In the genomic region with DNA sequence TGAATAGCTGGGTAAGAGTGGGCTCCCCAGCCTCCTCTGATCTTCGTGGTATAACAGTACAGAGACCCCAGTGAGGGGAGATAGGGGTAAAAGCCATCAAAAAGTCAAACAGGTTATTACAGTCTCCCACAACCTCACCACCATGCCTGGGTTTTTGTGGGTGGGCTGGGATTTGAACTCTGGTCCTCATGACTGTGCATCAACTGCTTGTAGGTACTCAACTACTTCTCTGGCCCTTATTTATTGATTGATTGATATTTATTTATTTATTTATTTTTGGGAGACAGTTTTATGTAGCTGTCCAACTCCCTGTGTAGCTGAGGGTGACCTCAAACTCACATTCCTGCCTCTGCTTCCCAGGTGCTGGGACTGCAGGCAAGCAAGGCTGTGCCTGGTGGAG, we compare ENCODE assay signal across 19 mouse cellular contexts. TPM values are rescaled to one million over a fixed set of nuclear protein-coding genes. Genes with fewer than 3 reads are reported as not detected.
DNase-seq lines count a peak whose midpoint lies in the region; ATAC-seq lines count a peak whose summit lies in the region.
"Had no signal": no experiment of that assay in that cellular context is flagged by ENCODE, and none has a peak within 500 bp of the region (broad histone marks: within the 10 kb centered on the region; RNA-seq: fewer than 3 reads in every experiment).

No protein-coding gene starts in this region.

- H3K36me3 ChIP-seq in heart, embryonic 12.5 days = no peaks in the 10 kb centered on the region
- no peaks in the 10 kb centered on the region for H3K36me3 ChIP-seq in midbrain, embryonic 11.5 days (ENCODE audit: control insufficient read depth, insufficient read depth, low read length)
- no peaks in the 10 kb centered on the region for H3K36me3 ChIP-seq in midbrain, embryonic 15.5 days (replicated peaks)
- H3K36me3 ChIP-seq: G1E had no signal

- H3K27me3 ChIP-seq in heart, embryonic 12.5 days (replicated peaks) = peaks cover 21% of the 10 kb centered on the region; the same call in 1 of the 2 replicates
- no peaks in the 10 kb centered on the region; the same call in 1 of the 2 replicates for H3K27me3 ChIP-seq in midbrain, embryonic 11.5 days (ENCODE audit: control insufficient read depth, insufficient read depth, low read length)
- no peaks in the 10 kb centered on the region for H3K27me3 ChIP-seq in midbrain, embryonic 15.5 days (replicated peaks)
- H3K27me3 ChIP-seq: CH12.LX had no signal

- H3K4me1 ChIP-seq in heart, embryonic 12.5 days (replicated peaks) = no peaks in the 10 kb centered on the region
- no peaks in the 10 kb centered on the region for H3K4me1 ChIP-seq in midbrain, embryonic 11.5 days (ENCODE audit: control insufficient read depth, insufficient read depth, low read length)
- no peaks in the 10 kb centered on the region for H3K4me1 ChIP-seq in midbrain, embryonic 15.5 days

- no peak overlapping the region for H3K27ac ChIP-seq in heart, embryonic 12.5 days (ENCODE audit: poor library complexity, severe bottlenecking)
- H3K27ac ChIP-seq in midbrain, embryonic 11.5 days (ENCODE audit: low read depth, low read length) = no peak overlapping the region
- H3K27ac ChIP-seq in midbrain, embryonic 15.5 days = no peak overlapping the region

- no peak overlapping the region for H3K4me3 ChIP-seq in heart, embryonic 12.5 days
- H3K4me3 ChIP-seq in midbrain, embryonic 11.5 days (ENCODE audit: low read depth, low read length) = no peak overlapping the region
- H3K4me3 ChIP-seq in midbrain, embryonic 15.5 days = no peak overlapping the region

- no peak overlapping the region for H3K4me2 ChIP-seq in heart, embryonic 12.5 days
- H3K4me2 ChIP-seq in midbrain, embryonic 11.5 days = no peak overlapping the region
- no peak overlapping the region for H3K4me2 ChIP-seq in midbrain, embryonic 15.5 days

- H3K9ac ChIP-seq in heart, embryonic 12.5 days = no peak overlapping the region
- no peak overlapping the region for H3K9ac ChIP-seq in midbrain, embryonic 11.5 days (ENCODE audit: low read length)
- no peak overlapping the region for H3K9ac ChIP-seq in midbrain, embryonic 15.5 days

- DNase-seq in heart, adult 11 months = peak; percentile 65
- peak; percentile 69 for DNase-seq in midbrain, embryonic 11.5 days (ENCODE audit: low spot score, missing footprints)
- DNase-seq: adrenal gland, adult 2 months; adrenal gland, adult 8-10 months; adrenal gland, postnatal 10 days; adrenal gland, postnatal 14 days; adrenal gland, postnatal 25 days; adrenal gland, postnatal 36 days; B cell, adult 2 months; cerebellum, adult 11 months; cerebellum, adult 11-12 months; cerebellum, adult 18-20 months had no signal

- no peak for ATAC-seq in heart, embryonic 12.5 days (ENCODE audit: insufficient number of reproducible peaks, low FRiP score)
- ATAC-seq in midbrain, embryonic 11.5 days (ENCODE audit: low FRiP score) = no peak
- ATAC-seq in midbrain, embryonic 15.5 days (replicated peaks) = no peak
- ATAC-seq: activated CD4-positive, CD25-positive, alpha-beta regulatory T cell, adult 4 months; CD4-positive, CD25-positive, alpha-beta regulatory T cell, adult 4 months; Patski had no signal

- 70% methylated on average over 1 of the region's 1 CpGs for WGBS in heart, embryonic 12.5 days
- 86% methylated on average over 1 of the region's 1 CpGs for WGBS in midbrain, embryonic 11.5 days
- 73% methylated on average over 1 of the region's 1 CpGs for WGBS in midbrain, embryonic 15.5 days

- peaks cover 7% of the 10 kb centered on the region; the same call in 1 of the 2 replicates for H3K9me3 ChIP-seq in heart, embryonic 12.5 days (replicated peaks)
- no peaks in the 10 kb centered on the region for H3K9me3 ChIP-seq in midbrain, embryonic 11.5 days (ENCODE audit: control insufficient read depth, low read length)
- no peaks in the 10 kb centered on the region for H3K9me3 ChIP-seq in midbrain, embryonic 15.5 days

RNA-seq across cellular contexts. Expression of a gene that starts 9.5 kb away (rescaled TPM):
- 199 and 203 TPM in 2 replicates for polyA plus RNA-seq in heart, embryonic 12.5 days (2016; fragmentation: Nextera tagmentation; extraction: Ambion mirVana)
- polyA plus RNA-seq in midbrain, embryonic 11.5 days (2014; fragmentation: Nextera tagmentation; extraction: Ambion mirVana) = 317 and 319 TPM in 2 replicates
- 240 and 244 TPM in 2 replicates for polyA plus RNA-seq in midbrain, embryonic 15.5 days (2015; fragmentation: Nextera tagmentation; extraction: Ambion mirVana)
